Mouse (Mus musculus): ENCODE data around the gene H2-DMa.
"Not testable (repeated sequence)": the region's sequence is repeated elsewhere in the genome, so short reads cannot be mapped to it uniquely, and the experiment has no call there.

Gene H2-DMa

GRCm38 (mm10) chr17:34124649-34125048 is 5.3 kb downstream of the H2-DMa start:
- no peak for DNase-seq (ENCODE audit: low read depth, low spot score)

- DNase-seq (ENCODE audit: low read depth, low spot score), result no peak
Observed at GRCm38 (mm10) chr17:34126826-34127420, 7.6 kb downstream of the H2-DMa start.

GRCm38 (mm10) chr17:34127475-34127874 is 8.1 kb downstream of the H2-DMa start:
- no peak for DNase-seq (ENCODE audit: low read depth, low spot score)

GRCm38 (mm10) chr17:34128264-34128937 is 9.1 kb downstream of the H2-DMa start:
- DNase-seq (ENCODE audit: low read depth, low spot score), result no peak

GRCm38 (mm10) chr17:34128944-34129791 is 9.8 kb downstream of the H2-DMa start:
- no peak for DNase-seq (ENCODE audit: low read depth, low spot score)

- DNase-seq (ENCODE audit: low read depth, low spot score), result no peak
Observed at GRCm38 (mm10) chr17:34130073-34130947, 11.0 kb downstream of the H2-DMa start.

- no peak for DNase-seq (ENCODE audit: low read depth, low spot score)
Observed at GRCm38 (mm10) chr17:34131911-34132310, 12.6 kb downstream of the H2-DMa start.

GRCm38 (mm10) chr17:34133289-34133688 is 13.9 kb downstream of the H2-DMa start:
- no peak for DNase-seq (ENCODE audit: low read depth, low spot score)

GRCm38 (mm10) chr17:34134451-34134850 is 15.1 kb downstream of the H2-DMa start:
- no peak for DNase-seq (ENCODE audit: low read depth, low spot score)

- peak; percentile 94 for DNase-seq (ENCODE audit: low read depth, low spot score)
Observed at GRCm38 (mm10) chr17:34135297-34136224, 16.2 kb downstream of the H2-DMa start.

- no peak for DNase-seq (ENCODE audit: low read depth, low spot score)
Observed at GRCm38 (mm10) chr17:34137601-34138000, 18.3 kb downstream of the H2-DMa start.

- no peak for DNase-seq (ENCODE audit: low read depth, low spot score)
Observed at GRCm38 (mm10) chr17:34138655-34139054, 19.3 kb downstream of the H2-DMa start.

- no peak for DNase-seq (ENCODE audit: low read depth, low spot score)
Observed at GRCm38 (mm10) chr17:34139416-34139815, 20.1 kb downstream of the H2-DMa start.

- no peak for DNase-seq (ENCODE audit: low read depth, low spot score)
Observed at GRCm38 (mm10) chr17:34140240-34140639, 20.9 kb downstream of the H2-DMa start.

- DNase-seq (ENCODE audit: low read depth, low spot score), result no peak
Observed at GRCm38 (mm10) chr17:34141448-34141847, 22.1 kb downstream of the H2-DMa start.

- DNase-seq (ENCODE audit: low read depth, low spot score), result no peak
Observed at GRCm38 (mm10) chr17:34142456-34143010, 23.2 kb downstream of the H2-DMa start.

GRCm38 (mm10) chr17:34143033-34143432 is 23.7 kb downstream of the H2-DMa start, which contains the start of gene H2-DMb2:
H2-DMb2 (plus strand) TSS chr17:34143307.
- DNase-seq (ENCODE audit: low read depth, low spot score), result no peak

- DNase-seq (ENCODE audit: low read depth, low spot score), result no peak
Observed at GRCm38 (mm10) chr17:34143461-34143860, 24.1 kb downstream of the H2-DMa start.

GRCm38 (mm10) chr17:34144221-34144620 is 24.9 kb downstream of the H2-DMa start:
- not testable (repeated sequence) for DNase-seq (ENCODE audit: low read depth, low spot score)

- DNase-seq (ENCODE audit: low read depth, low spot score), result no peak
Observed at GRCm38 (mm10) chr17:34144960-34145371, 25.6 kb downstream of the H2-DMa start.
